Mouse (Mus musculus) G1E-ER4 (cell line): ENCODE data around the gene Kcnab2. TPM values are rescaled to one million over a fixed set of nuclear protein-coding genes. Genes with fewer than 3 reads are reported as not detected.

ENCODE experiments used
- GATA1 ChIP-seq: IDR thresholded peaks from one replicate; pipeline ENCODE4 v1.8.0; 2012; ENCODE audit warnings: low read length, inconsistent platforms
- polyA plus RNA-seq: library from polyadenylated mRNA; stranded (reverse); fragments of >175 nt; gene quantifications from 2 replicates; pipeline ENCODE4 v1.2.3, GENCODE M21; 2012

Kcnab2 gene
- polyA plus RNA-seq, 1 experiment = not detected

GRCm38 (mm10) chr4:152465116-152465515 is 12.6 kb downstream of the Kcnab2 start:
- TF ChIP-seq GATA1 = no peak

GRCm38 (mm10) chr4:152463147-152463546 is 14.5 kb downstream of the Kcnab2 start:
- TF ChIP-seq GATA1 = no peak

- no peak for TF ChIP-seq GATA1
These were observed 15.2 kb downstream of the Kcnab2 start for GRCm38 (mm10) chr4:152462516-152462915.

- no peak for TF ChIP-seq GATA1
These were observed 20.0 kb downstream of the Kcnab2 start for GRCm38 (mm10) chr4:152457673-152458072.

DNA sequence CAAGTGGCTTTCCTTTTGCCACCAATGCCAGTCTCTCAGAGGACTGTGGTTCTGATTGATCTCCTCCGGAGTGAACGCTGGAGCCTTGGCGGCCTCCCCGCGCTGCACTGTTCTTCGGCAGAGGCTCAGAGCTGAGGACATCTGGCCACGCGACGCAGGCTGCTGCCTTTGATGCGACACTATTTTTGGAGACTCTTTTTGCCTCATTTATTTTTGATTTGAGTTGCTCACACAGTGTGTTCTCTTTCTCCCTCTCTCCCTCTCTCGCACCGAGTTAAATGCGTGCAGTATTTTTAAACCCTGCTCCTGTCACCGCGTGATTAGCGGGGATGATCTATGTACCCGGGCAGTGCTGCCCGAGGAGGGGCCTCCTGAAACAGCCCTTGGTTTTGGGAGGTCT is 21.1 kb downstream of the Kcnab2 start:
- TF ChIP-seq GATA1 = no peak

DNA sequence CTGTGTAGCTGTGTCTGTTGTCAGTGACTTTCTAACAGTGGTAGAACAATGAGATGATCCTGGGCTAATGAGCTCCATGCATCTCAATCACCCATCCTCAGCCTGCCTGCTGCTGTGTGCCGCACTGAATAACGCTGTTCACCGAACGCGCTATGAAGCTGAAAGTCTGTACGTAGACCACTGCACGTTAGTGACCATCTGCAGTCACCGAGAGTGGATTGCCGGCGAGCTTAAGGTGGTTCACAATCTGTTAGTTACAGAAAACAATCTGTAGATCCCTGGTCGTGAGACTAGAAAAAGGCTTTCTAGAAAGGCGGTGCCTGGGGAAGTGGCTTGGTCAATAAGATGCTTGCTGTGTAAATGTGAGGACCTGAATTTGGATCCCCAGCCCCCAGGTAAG is 23.5 kb downstream of the Kcnab2 start:
- no peak for TF ChIP-seq GATA1

GRCm38 (mm10) chr4:152453079-152453478 is 24.6 kb downstream of the Kcnab2 start:
- no peak for TF ChIP-seq GATA1

GRCm38 (mm10) chr4:152451371-152451770 is 26.3 kb downstream of the Kcnab2 start:
- TF ChIP-seq GATA1 = no peak

DNA sequence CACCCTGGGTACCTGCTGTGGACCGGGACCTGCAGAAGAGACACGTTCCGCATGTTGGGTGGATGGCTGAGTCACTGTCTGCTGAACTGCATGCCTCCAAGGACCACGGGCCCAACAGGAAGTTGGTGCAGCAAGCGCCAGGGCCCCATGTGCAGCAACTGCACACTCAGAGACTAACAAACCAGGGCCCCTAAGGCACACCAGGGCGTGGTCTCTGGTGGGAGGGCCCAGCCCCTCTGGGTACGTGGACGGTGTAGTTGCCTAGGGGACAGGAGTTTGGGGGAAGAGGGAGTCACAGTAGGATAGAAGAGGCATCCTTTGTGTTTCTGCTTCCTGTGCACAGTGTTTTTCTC is 29.0 kb downstream of the Kcnab2 start:
- no peak for TF ChIP-seq GATA1

- TF ChIP-seq GATA1 = no peak
These were observed 29.7 kb downstream of the Kcnab2 start for GRCm38 (mm10) chr4:152447731-152448665.

GRCm38 (mm10) chr4:152446178-152446577 is 31.5 kb downstream of the Kcnab2 start:
- no peak for TF ChIP-seq GATA1

GRCm38 (mm10) chr4:152441536-152441935 is 36.1 kb downstream of the Kcnab2 start:
- TF ChIP-seq GATA1 = no peak

GRCm38 (mm10) chr4:152440882-152441281 is 36.8 kb downstream of the Kcnab2 start:
- TF ChIP-seq GATA1 = no peak

DNA sequence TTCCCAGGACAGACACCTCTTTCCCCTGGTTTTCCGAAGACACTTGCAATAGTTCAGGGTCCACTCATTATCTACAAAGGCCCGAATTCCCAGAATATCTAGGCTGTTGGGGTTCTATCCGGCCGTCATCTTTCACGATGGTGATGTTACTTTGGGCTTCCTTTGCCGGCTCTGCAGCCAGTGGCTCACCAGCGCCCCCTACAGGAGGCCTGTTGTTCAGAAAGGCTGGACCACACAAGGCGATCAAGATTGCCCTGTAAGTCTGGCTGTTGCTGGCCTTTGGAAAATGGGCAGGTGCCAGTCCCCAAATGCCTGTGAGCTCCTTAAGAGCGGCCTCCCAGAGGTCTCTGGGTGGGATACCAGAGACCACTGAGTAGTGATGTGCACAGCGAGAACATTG is 42.4 kb downstream of the Kcnab2 start:
- TF ChIP-seq GATA1 = no peak

- no peak for TF ChIP-seq GATA1
These were observed 42.8 kb downstream of the Kcnab2 start for GRCm38 (mm10) chr4:152434836-152435235.

DNA sequence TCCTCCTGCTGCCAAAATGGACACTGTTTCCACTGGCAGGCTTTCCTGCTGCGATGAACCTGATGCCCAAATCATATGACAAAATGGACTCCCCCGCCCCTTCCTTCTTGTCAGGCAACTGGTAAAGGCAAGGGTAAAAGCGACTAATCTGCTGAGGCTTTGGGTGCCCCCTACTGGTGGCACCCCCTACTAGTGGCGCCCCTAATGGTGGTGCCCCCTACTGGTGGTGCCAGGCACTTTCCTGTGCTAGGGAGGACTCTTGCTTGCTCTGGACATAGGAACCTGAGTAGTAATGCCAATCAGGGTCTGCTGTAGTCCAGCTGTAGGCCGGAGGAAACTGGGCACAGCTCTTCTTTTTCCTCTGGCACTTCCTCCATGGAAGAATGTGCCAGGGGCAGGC is 45.4 kb downstream of the Kcnab2 start:
- TF ChIP-seq GATA1 = no peak

DNA sequence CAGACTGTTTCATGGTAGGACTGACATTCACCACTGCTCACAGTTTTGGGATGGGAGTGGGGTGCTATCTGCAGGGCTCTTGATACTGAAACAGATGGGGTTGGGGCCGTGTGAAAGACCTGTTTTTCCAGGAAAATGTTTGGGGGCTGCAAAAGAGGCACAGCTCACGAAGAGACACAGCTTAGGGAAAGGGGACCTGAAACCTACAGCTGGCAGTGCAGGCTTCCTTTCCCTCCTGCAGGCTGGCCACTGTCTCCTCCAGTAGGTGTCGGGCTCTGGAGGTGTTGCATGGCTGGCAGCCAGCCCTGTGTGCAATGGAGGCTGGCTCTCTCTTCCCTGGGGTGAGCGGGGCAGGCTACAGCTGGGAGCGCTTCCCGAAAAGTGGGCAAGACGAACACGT is 49.4 kb downstream of the Kcnab2 start:
- no peak for TF ChIP-seq GATA1

- no peak for TF ChIP-seq GATA1
These were observed 52.7 kb downstream of the Kcnab2 start for GRCm38 (mm10) chr4:152424922-152425321.

GRCm38 (mm10) chr4:152424341-152424740 is 53.3 kb downstream of the Kcnab2 start:
- TF ChIP-seq GATA1 = no peak
